In genomic region chr3:108900147-108900546, GRCm38 (mm10) we compare ENCODE assay signal across 13 mouse cellular contexts. TPM values are rescaled to one million over a fixed set of nuclear protein-coding genes. Genes with fewer than 3 reads are reported as not detected.
DNase-seq lines count a peak whose midpoint lies in the region; ATAC-seq and TF ChIP-seq lines count a peak whose summit lies in the region.
"Had no signal": no experiment of that assay in that cellular context is flagged by ENCODE, and none has a peak within 500 bp of the region (broad histone marks: within the 10 kb centered on the region; RNA-seq: fewer than 3 reads in every experiment).

No protein-coding gene starts in this region.

- H3K4me3 ChIP-seq in liver, adult 2 months (ENCODE audit: insufficient read depth, low read depth, low read length), result no peak overlapping the region
- H3K4me3 ChIP-seq in MEL (ENCODE audit: control insufficient read depth in 1 of 2, insufficient read depth in 1 of 2, low read depth in 2 of 2, low read length in 2 of 2), result no peak overlapping the region
- no peak overlapping the region for H3K4me3 ChIP-seq in spleen, adult 2 months (ENCODE audit: extremely low read depth, insufficient read depth, insufficient read length)
- no peak overlapping the region for H3K4me3 ChIP-seq in midbrain, embryonic 14.5 days (replicated peaks; ENCODE audit: low read depth, low read length)
- H3K4me3 ChIP-seq: intestine, embryonic 15.5 days; limb, embryonic 13.5 days had no signal

- 90% methylated on average over 3 of the region's 3 CpGs for WGBS in liver, adult 2 months
- 19% methylated on average over 3 of the region's 3 CpGs for WGBS in spleen, adult 2 months
- 94% methylated on average over 3 of the region's 3 CpGs for WGBS in midbrain, embryonic 14.5 days

- TF ChIP-seq EP300 in MEL (IDR thresholded peaks at IDR 0.05; ENCODE audit: low read depth in 1 of 2, low read length in 2 of 2), result no peak

- peak; percentile 32 for DNase-seq in liver, adult 2 months (ENCODE audit: extremely low read depth, low read depth, low spot score)
- DNase-seq in liver (no peak), MEL (ENCODE audit: low read depth, low spot score) (no peak)
- peak; percentile 63 for DNase-seq in lung, postnatal 36 days
- DNase-seq in spleen, adult 2 months (ENCODE audit: low read depth in 1 of 2, low spot score in 2 of 2), result peak; percentile 63 to 79
- DNase-seq in kidney, postnatal 10 days, result no peak
- no peak for DNase-seq in midbrain, embryonic 14.5 days
- DNase-seq in kidney, adult 8-10 months, result no peak
- DNase-seq: adrenal gland, postnatal 10 days; kidney, postnatal 4 days had no signal

- TF ChIP-seq RAD21 in MEL (IDR thresholded peaks at IDR 0.05; ENCODE audit: low read depth, low read length), result no peak

- no peaks in the 10 kb centered on the region; the same call in 1 of the 2 replicates for H3K4me1 ChIP-seq in liver, adult 2 months (ENCODE audit: control insufficient read depth, insufficient read depth, low read length)
- no peaks in the 10 kb centered on the region for H3K4me1 ChIP-seq in MEL (ENCODE audit: control insufficient read depth in 1 of 2, insufficient read depth in 2 of 2, low read length in 2 of 2)
- H3K4me1 ChIP-seq in spleen, adult 2 months (ENCODE audit: control insufficient read depth, insufficient read depth, insufficient read length), result peaks cover 13% of the 10 kb centered on the region
- no peaks in the 10 kb centered on the region for H3K4me1 ChIP-seq in midbrain, embryonic 14.5 days (ENCODE audit: control insufficient read depth, insufficient read depth, low read length)
- H3K4me1 ChIP-seq: intestine, embryonic 15.5 days; limb, embryonic 13.5 days had no signal

- H3K4me2 ChIP-seq in midbrain, embryonic 14.5 days (ENCODE audit: low read length), result no peak overlapping the region
- H3K4me2 ChIP-seq: intestine, embryonic 15.5 days; limb, embryonic 13.5 days had no signal

- H3K79me2 ChIP-seq in liver, adult 2 months (ENCODE audit: control insufficient read depth, insufficient read depth, low read length), result no peaks in the 10 kb centered on the region
- no peaks in the 10 kb centered on the region for H3K79me2 ChIP-seq in MEL (ENCODE audit: control insufficient read depth, insufficient read depth, low read length, poor library complexity)

- no peak for ATAC-seq in midbrain, embryonic 14.5 days (ENCODE audit: low FRiP score, low TSS enrichment)
- ATAC-seq: intestine, embryonic 15.5 days had no signal

- no peak overlapping the region for H3K9ac ChIP-seq in liver, adult 2 months (ENCODE audit: low read depth, low read length)
- H3K9ac ChIP-seq in MEL (ENCODE audit: control insufficient read depth, low read depth, low read length, poor library complexity, severe bottlenecking), result no peak overlapping the region
- no peak overlapping the region for H3K9ac ChIP-seq in midbrain, embryonic 14.5 days (replicated peaks; ENCODE audit: low read length)
- H3K9ac ChIP-seq: intestine, embryonic 15.5 days; limb, embryonic 13.5 days had no signal

- peaks cover 24% of the 10 kb centered on the region for H3K36me3 ChIP-seq in liver, adult 2 months (ENCODE audit: control insufficient read depth, insufficient read depth, low read length)
- H3K36me3 ChIP-seq in MEL (ENCODE audit: control insufficient read depth in 1 of 2, insufficient read depth in 2 of 2, low read length in 2 of 2), result peaks cover 2 to 10% of the 10 kb centered on the region in 2 experiments; a peak in 2 of 4 replicates
- peaks cover 16% of the 10 kb centered on the region for H3K36me3 ChIP-seq in spleen, adult 2 months (ENCODE audit: control insufficient read depth, insufficient read depth, low read length)
- H3K36me3 ChIP-seq in midbrain, embryonic 14.5 days (ENCODE audit: control insufficient read depth, insufficient read depth, low read length), result peaks cover 35% of the 10 kb centered on the region

- TF ChIP-seq POLR2A in liver, adult 2 months (IDR thresholded peaks at IDR 0.05; ENCODE audit: extremely low read depth, insufficient read depth, low read length), result no peak
- TF ChIP-seq POLR2A in MEL (IDR thresholded peaks at IDR 0.05; ENCODE audit: control insufficient read depth in 1 of 2, insufficient read depth in 1 of 2, low read depth in 1 of 2, low read length in 2 of 2, poor library complexity in 1 of 2), result no peak
- no peak for TF ChIP-seq POLR2A in spleen, adult 2 months (IDR thresholded peaks at IDR 0.05; ENCODE audit: low read depth, low read length)

- no peaks in the 10 kb centered on the region for H3K9me3 ChIP-seq in MEL (replicated peaks; ENCODE audit: insufficient read depth, low read length)
- no peaks in the 10 kb centered on the region for H3K9me3 ChIP-seq in midbrain, embryonic 14.5 days (ENCODE audit: control insufficient read depth, low read length)
- H3K9me3 ChIP-seq: intestine, embryonic 15.5 days; limb, embryonic 13.5 days had no signal

- H3K27ac ChIP-seq in liver, adult 2 months (replicated peaks; ENCODE audit: insufficient read depth, low read depth, low read length), result no peak overlapping the region
- no peak overlapping the region for H3K27ac ChIP-seq in MEL (ENCODE audit: control insufficient read depth, low read depth, low read length)
- H3K27ac ChIP-seq in spleen, adult 2 months (ENCODE audit: insufficient read depth, low read length), result peak overlapping the region; percentile 79
- no peak overlapping the region for H3K27ac ChIP-seq in midbrain, embryonic 14.5 days (replicated peaks; ENCODE audit: low read depth, low read length)
- H3K27ac ChIP-seq: intestine, embryonic 15.5 days; limb, embryonic 13.5 days had no signal

- no peaks in the 10 kb centered on the region for H3K27me3 ChIP-seq in liver, adult 2 months (ENCODE audit: control insufficient read depth, insufficient read depth, low read length)
- no peaks in the 10 kb centered on the region for H3K27me3 ChIP-seq in MEL (ENCODE audit: control insufficient read depth in 1 of 2, insufficient read depth in 2 of 2, low read length in 2 of 2)
- no peaks in the 10 kb centered on the region for H3K27me3 ChIP-seq in spleen, adult 2 months (ENCODE audit: control insufficient read depth, insufficient read depth, low read length)
- no peaks in the 10 kb centered on the region for H3K27me3 ChIP-seq in midbrain, embryonic 14.5 days (ENCODE audit: control insufficient read depth, insufficient read depth, low read length)
- H3K27me3 ChIP-seq: intestine, embryonic 15.5 days; limb, embryonic 13.5 days had no signal

- no peak for TF ChIP-seq CTCF in liver, adult 2 months (IDR thresholded peaks at IDR 0.05; ENCODE audit: low read depth, low read length)
- no peak for TF ChIP-seq CTCF in MEL (IDR thresholded peaks at IDR 0.05 in 2 of 3, conservative IDR thresholded peaks at IDR 0.05 in 1 of 3; ENCODE audit: control insufficient read depth in 1 of 3, insufficient read depth in 1 of 3, low read depth in 2 of 3, low read length in 3 of 3, poor library complexity in 1 of 3, severe bottlenecking in 1 of 3)
- TF ChIP-seq CTCF in spleen, adult 2 months (IDR thresholded peaks at IDR 0.05; ENCODE audit: extremely low read depth, insufficient read depth, insufficient read length, insufficient replicate concordance), result no peak

TF ChIP-seq in MEL, 35 proteins besides CTCF, POLR2A, EP300 and RAD21 (continues in another document):
- TF ChIP-seq RCOR1 (IDR thresholded peaks at IDR 0.05; ENCODE audit: low read depth, low read length), result no peak
- TF ChIP-seq USF1 (IDR thresholded peaks at IDR 0.05; ENCODE audit: low read depth, low read length), result no peak
- peak; percentile 10; the same call in 1 of the 2 replicates for TF ChIP-seq NELFE (IDR thresholded peaks at IDR 0.05; ENCODE audit: low read depth, low read length)
- peak; percentile 44 for TF ChIP-seq POLR2AphosphoS2 (IDR thresholded peaks at IDR 0.05; ENCODE audit: low read length)

RNA-seq across cellular contexts. Expression of gene Fndc7, which starts 10.3 kb away (rescaled TPM):
- 0.09 and 0.13 TPM in 2 replicates for total RNA-seq in liver, adult 2 months (2014; rRNA removed)
- 0.02 and 0.09 TPM in 2 replicates for polyA plus RNA-seq in liver, adult 2 months (2012; rRNA removed)
- total RNA-seq in MEL (2012; rRNA removed), result 0.10 TPM in 1 of 2 replicates, not detected in the other
- under 1 TPM in 1 of 2 experiments, not detected in 1; 0.13 TPM for polyA plus RNA-seq in MEL (2012; ENCODE audit: insufficient read depth in 1 of 2, insufficient read length in 2 of 2, low read depth in 1 of 2, low replicate concordance in 2 of 2, missing spikeins in 1 of 2)
- polyA plus RNA-seq in spleen, adult 2 months (2012; rRNA removed), result 1.7 and 2.0 TPM in 2 replicates
- not detected in 2 replicates for polyA plus RNA-seq in midbrain, embryonic 14.5 days (2014; fragmentation: Nextera tagmentation; extraction: Ambion mirVana)

RNA-seq across cellular contexts. Expression of gene Prpf38b, which starts 11.4 kb away (rescaled TPM):
- total RNA-seq in liver, adult 2 months (2014; rRNA removed), result 22.8 and 25.7 TPM in 2 replicates
- polyA plus RNA-seq in liver, adult 2 months (2012; rRNA removed), result 13.8 and 17.2 TPM in 2 replicates
- 37.0 and 43.0 TPM in 2 replicates for total RNA-seq in MEL (2012; rRNA removed)
- 100 to 1,000 TPM; 128 to 138 TPM for polyA plus RNA-seq in MEL (2012; ENCODE audit: insufficient read depth in 1 of 2, insufficient read length in 2 of 2, low read depth in 1 of 2, low replicate concordance in 2 of 2, missing spikeins in 1 of 2)
- 61.4 and 111 TPM in 2 replicates for polyA plus RNA-seq in spleen, adult 2 months (2012; rRNA removed)
- 44.0 and 51.5 TPM in 2 replicates for polyA plus RNA-seq in midbrain, embryonic 14.5 days (2014; fragmentation: Nextera tagmentation; extraction: Ambion mirVana)

RNA-seq across cellular contexts. Expression of gene Henmt1, which starts 39.5 kb away (rescaled TPM):
- not detected in 2 replicates for total RNA-seq in liver, adult 2 months (2014; rRNA removed)
- not detected in 2 replicates for polyA plus RNA-seq in liver, adult 2 months (2012; rRNA removed)
- 0.10 TPM in 1 of 2 replicates, not detected in the other for total RNA-seq in MEL (2012; rRNA removed)
- polyA plus RNA-seq in MEL (2012; ENCODE audit: insufficient read depth in 1 of 2, insufficient read length in 2 of 2, low read depth in 1 of 2, low replicate concordance in 2 of 2, missing spikeins in 1 of 2), result under 1 TPM in 1 of 2 experiments, not detected in 1; 0.08 TPM
- polyA plus RNA-seq in spleen, adult 2 months (2012; rRNA removed), result 0.33 and 0.54 TPM in 2 replicates
- polyA plus RNA-seq in midbrain, embryonic 14.5 days (2014; fragmentation: Nextera tagmentation; extraction: Ambion mirVana), result 1.0 and 2.9 TPM in 2 replicates
- total RNA-seq: adrenal gland, postnatal 10 days; heart, postnatal 14 days had no signal

RNA-seq across cellular contexts. Expression of gene Gm9857, which starts 40.1 kb away (rescaled TPM):
- total RNA-seq in liver, adult 2 months (2014; rRNA removed), result not detected in 2 replicates
- not detected in 2 replicates for polyA plus RNA-seq in liver, adult 2 months (2012; rRNA removed)
- total RNA-seq in MEL (2012; rRNA removed), result not detected in 2 replicates
- polyA plus RNA-seq in MEL (2012; ENCODE audit: insufficient read depth in 1 of 2, insufficient read length in 2 of 2, low read depth in 1 of 2, low replicate concordance in 2 of 2, missing spikeins in 1 of 2), result not detected
- polyA plus RNA-seq in spleen, adult 2 months (2012; rRNA removed), result not detected in 2 replicates
- 2.0 TPM in 1 of 2 replicates, not detected in the other for polyA plus RNA-seq in midbrain, embryonic 14.5 days (2014; fragmentation: Nextera tagmentation; extraction: Ambion mirVana)
- total RNA-seq: adrenal gland, postnatal 10 days; heart, postnatal 14 days had no signal
- polyA plus RNA-seq: intestine, embryonic 15.5 days had no signal

RNA-seq across cellular contexts. Expression of gene Stxbp3, which starts 59.8 kb away (rescaled TPM):
- 28.9 and 34.3 TPM in 2 replicates for total RNA-seq in liver, adult 2 months (2014; rRNA removed)
- 6.0 and 6.7 TPM in 2 replicates for polyA plus RNA-seq in liver, adult 2 months (2012; rRNA removed)
- 19.2 and 32.2 TPM in 2 replicates for total RNA-seq in MEL (2012; rRNA removed)
- 10 to 100 TPM in 1 of 2 experiments, not detected in 1; 15.9 TPM for polyA plus RNA-seq in MEL (2012; ENCODE audit: insufficient read depth in 1 of 2, insufficient read length in 2 of 2, low read depth in 1 of 2, low replicate concordance in 2 of 2, missing spikeins in 1 of 2)
- 6.0 and 6.9 TPM in 2 replicates for polyA plus RNA-seq in spleen, adult 2 months (2012; rRNA removed)
- 12.4 and 16.0 TPM in 2 replicates for polyA plus RNA-seq in midbrain, embryonic 14.5 days (2014; fragmentation: Nextera tagmentation; extraction: Ambion mirVana)

Comparison
In these comparisons a context has a peak if more than half of its experiments do, and no peak if none do; other contexts are left out.
1. DNase-seq: peak in liver, adult 2 months (single experiment), lung, postnatal 36 days (single experiment) and spleen, adult 2 months (2 of 2); none in liver (single experiment), MEL (single experiment), kidney, postnatal 10 days (single experiment), midbrain, embryonic 14.5 days (single experiment) and kidney, adult 8-10 months (0 of 2).